Mouse (Mus musculus) embryonic stem cell, embryonic (primary cell): Measurements from ENCODE around the gene Ccdc62.

ENCODE experiments used
- CTCF ChIA-PET, 4 experiments: fragments of 300-600 bp in 2 of 4; fragments of 350-600 bp in 2 of 4; sonication (Branson Sonifier 250); formaldehyde crosslinking; loops; one replicate each; lab custom pipeline; 2022; ENCODE audit warnings: inconsistent platforms in 2 of 4; lab: Charles Lee
- POLR2A ChIA-PET, 4 experiments: fragments of 300-600 bp in 2 of 4; fragments of 350-600 bp in 2 of 4; sonication (Branson Sonifier 250); formaldehyde crosslinking; loops; one replicate each; lab custom pipeline; 2022; ENCODE audit warnings: antibody characterized with exemption in 4 of 4, inconsistent platforms in 1 of 4; lab: Charles Lee

Gene Ccdc62

GRCm38 (mm10) chr5:124014180-124014579, 83.7 kb downstream of the Ccdc62 start:
- ChIA-PET CTCF (interaction anchor here in 1 of 4 experiments (1.3 kb wide), 1 partner anchor 71 kb away, joined by 4 read pairs; no protein-coding TSS in a partner anchor), POLR2A (interaction anchor here in 3 of 4 experiments (0.6 to 2.6 kb wide), 14 partner anchors 8 to 489 kb away, joined by 3 to 11 read pairs (median 6); partner anchors contain the start of genes Gm49027 (in 1 of the 3) and Vps37b (in 1 of the 3))

- ChIA-PET POLR2A (interaction anchor here in 3 of 4 experiments (0.6 to 2.8 kb wide), 9 partner anchors 7 to 107 kb away, joined by 3 to 10 read pairs (median 5); partner anchors contain the start of gene Vps37b (in 1 of the 3)), CTCF (interaction anchor here in 2 of 4 experiments (1.2 to 1.3 kb wide), 2 partner anchors 15 to 70 kb away, joined by 4 to 6 read pairs; no protein-coding TSS in a partner anchor)
Measured at GRCm38 (mm10) chr5:124014791-124015251, 84.3 kb downstream of the Ccdc62 start.

DNA sequence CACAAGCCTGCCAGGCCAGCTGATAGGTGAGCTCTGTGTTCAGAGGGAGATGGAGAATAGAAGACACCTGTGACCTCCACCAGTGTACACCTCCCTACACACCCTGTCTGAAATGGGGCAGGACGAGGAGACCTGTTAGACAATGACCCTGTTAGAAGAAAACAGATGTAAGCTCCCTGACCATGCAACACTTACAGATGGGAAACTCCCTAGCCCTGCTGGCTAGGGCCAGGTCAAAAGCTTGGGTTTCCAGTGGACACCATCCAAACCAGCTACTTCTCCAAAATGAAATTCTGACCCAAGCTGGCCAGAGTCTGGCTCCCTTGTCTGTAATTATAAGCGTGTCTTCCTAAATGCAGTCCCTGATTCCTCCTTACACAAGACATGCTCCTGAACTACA, 85.2 kb downstream of the Ccdc62 start:
- ChIA-PET CTCF (interaction anchor here (0.6 to 1.3 kb wide), 9 partner anchors 11 to 450 kb away, joined by 3 to 6 read pairs (median 4); no protein-coding TSS in a partner anchor), POLR2A (interaction anchor here in 3 of 4 experiments (0.7 to 2.8 kb wide), 10 partner anchors 9 to 80 kb away, joined by 3 to 10 read pairs (median 4); partner anchors contain the start of genes Abcb9 (in 1 of the 3) and Vps37b (in 1 of the 3))

DNA sequence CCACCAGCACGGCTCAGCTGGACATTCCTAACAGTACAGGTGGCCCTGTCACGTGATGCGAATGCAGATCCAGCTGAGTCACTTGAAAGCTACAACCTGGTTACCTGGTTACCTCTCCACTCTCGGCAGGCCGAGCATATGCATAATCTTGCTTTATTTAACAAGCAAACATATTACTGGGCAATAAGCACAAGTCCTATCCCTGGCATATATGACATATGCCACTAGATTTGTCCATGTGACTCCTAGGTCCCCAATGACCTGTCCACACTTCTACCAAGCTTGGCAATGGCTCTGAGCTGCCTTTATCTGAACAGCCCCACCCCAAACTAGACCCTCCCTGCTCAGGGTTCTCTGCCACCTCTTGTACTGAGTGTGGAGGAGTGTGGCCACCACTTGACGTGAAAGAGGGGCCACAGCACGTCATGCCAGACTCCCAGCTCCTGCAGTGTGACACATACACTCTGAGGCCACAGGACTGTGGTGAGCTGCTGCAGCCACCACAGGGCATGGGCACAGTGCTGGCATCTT, 85.9 kb downstream of the Ccdc62 start:
- CTCF ChIA-PET, result interaction anchor here in 3 of 4 experiments (0.6 to 0.9 kb wide), 4 partner anchors 68 to 1111 kb away, joined by 3 to 4 read pairs (median 4); no protein-coding TSS in a partner anchor
- POLR2A ChIA-PET, result interaction anchor here in 2 of 4 experiments (0.6 to 2.8 kb wide), 10 partner anchors 9 to 484 kb away, joined by 3 to 10 read pairs (median 4); partner anchors contain the start of gene Vps37b (in 1 of the 2)

GRCm38 (mm10) chr5:124017941-124018340, 87.5 kb downstream of the Ccdc62 start:
- POLR2A ChIA-PET, result interaction anchor here in 2 of 4 experiments (0.5 to 3.7 kb wide), 3 partner anchors 12 to 201 kb away, joined by 3 to 13 read pairs (median 5); no protein-coding TSS in a partner anchor

DNA sequence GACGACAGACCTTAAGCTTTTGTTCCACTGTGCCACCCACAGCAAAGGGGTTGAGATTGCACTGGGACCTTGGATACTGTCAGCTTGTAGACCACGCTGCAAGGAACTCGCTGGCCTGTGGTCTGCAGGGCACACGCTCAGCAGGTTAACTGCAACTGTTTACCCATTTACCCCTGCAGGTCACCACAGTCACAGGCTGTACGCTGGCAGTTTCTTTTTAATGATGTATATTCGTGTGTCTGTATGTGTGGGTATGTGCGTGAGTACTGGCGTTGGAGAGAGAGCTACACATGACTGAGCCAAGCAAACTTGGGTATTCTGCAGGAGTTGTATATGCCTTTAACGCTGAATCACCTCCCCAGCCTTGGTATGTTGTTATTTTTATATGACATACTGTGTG, 88.2 kb downstream of the Ccdc62 start:
- ChIA-PET POLR2A (interaction anchor here in 2 of 4 experiments (0.5 to 3.7 kb wide), 5 partner anchors 11 to 435 kb away, joined by 3 to 13 read pairs (median 4); partner anchors contain the start of gene Vps37b (in 1 of the 2)), CTCF (interaction anchor here in 2 of 4 experiments (0.7 to 2.1 kb wide), 3 partner anchors 18 to 84 kb away, joined by 3 to 4 read pairs (median 3); no protein-coding TSS in a partner anchor)

More at GRCm38 (mm10) chr5:124017941-124018340, 87.5 kb downstream of the Ccdc62 start:
- CTCF ChIA-PET, result interaction anchor here in 1 of 4 experiments (2.1 kb wide), 1 partner anchor 67 kb away, joined by 4 read pairs; no protein-coding TSS in a partner anchor
